Mouse (Mus musculus) frontal cortex, postnatal 25 days (tissue): ENCODE measurements around the gene Hivep3.

Experiments
- DNase-seq, 2 experiments: peaks; one replicate each; pipeline ENCODE4 v3.0.0; 2022; ENCODE audit warnings: low spot score in 2 of 2

The Hivep3 gene

GRCm38 (mm10) chr4:119977817-119978491 lies 244.4 kb downstream of the Hivep3 start:
- DNase-seq: no peak

- no peak for DNase-seq
These were observed 245.8 kb downstream of the Hivep3 start for GRCm38 (mm10) chr4:119979238-119979829.

- no peak for DNase-seq
These were observed 246.3 kb downstream of the Hivep3 start for GRCm38 (mm10) chr4:119979918-119980317.

- no peak for DNase-seq
These were observed 247.6 kb downstream of the Hivep3 start for GRCm38 (mm10) chr4:119981047-119981720.

- DNase-seq: no peak
These were observed 252.5 kb downstream of the Hivep3 start for GRCm38 (mm10) chr4:119986065-119986464.

GRCm38 (mm10) chr4:119986580-119987291 lies 253.2 kb downstream of the Hivep3 start:
- no peak for DNase-seq

GRCm38 (mm10) chr4:119987376-119988087 lies 253.9 kb downstream of the Hivep3 start:
- DNase-seq: no peak

GRCm38 (mm10) chr4:119989031-119989693 lies 255.6 kb downstream of the Hivep3 start:
- DNase-seq: no peak

GRCm38 (mm10) chr4:119990346-119990745 lies 256.8 kb downstream of the Hivep3 start:
- DNase-seq: no peak

GRCm38 (mm10) chr4:119990841-119991240 lies 257.3 kb downstream of the Hivep3 start:
- no peak for DNase-seq

GRCm38 (mm10) chr4:119991758-119992157 lies 258.2 kb downstream of the Hivep3 start:
- no peak for DNase-seq

- no peak for DNase-seq
These were observed 262.8 kb downstream of the Hivep3 start for GRCm38 (mm10) chr4:119996377-119996776.

GRCm38 (mm10) chr4:119997351-119997750 lies 263.8 kb downstream of the Hivep3 start:
- DNase-seq: no peak

- DNase-seq: no peak
These were observed 265.3 kb downstream of the Hivep3 start for GRCm38 (mm10) chr4:119998911-119999310.

- DNase-seq: no peak
These were observed 267.3 kb downstream of the Hivep3 start for GRCm38 (mm10) chr4:120000881-120001280.

GRCm38 (mm10) chr4:120003006-120003405 lies 269.4 kb downstream of the Hivep3 start:
- DNase-seq: no peak

- DNase-seq: no peak
These were observed 272.5 kb downstream of the Hivep3 start for GRCm38 (mm10) chr4:120006046-120006445.

GRCm38 (mm10) chr4:120007889-120008288 lies 274.3 kb downstream of the Hivep3 start:
- DNase-seq: no peak

- no peak for DNase-seq
These were observed 275.6 kb downstream of the Hivep3 start for GRCm38 (mm10) chr4:120009151-120009550.

GRCm38 (mm10) chr4:120011788-120012187 lies 278.2 kb downstream of the Hivep3 start:
- DNase-seq: no peak

- no peak for DNase-seq
These were observed 279.3 kb downstream of the Hivep3 start for GRCm38 (mm10) chr4:120012891-120013290.
